Mouse (Mus musculus): Measurements from ENCODE around the gene Caprin1.

Gene Caprin1

DNA sequence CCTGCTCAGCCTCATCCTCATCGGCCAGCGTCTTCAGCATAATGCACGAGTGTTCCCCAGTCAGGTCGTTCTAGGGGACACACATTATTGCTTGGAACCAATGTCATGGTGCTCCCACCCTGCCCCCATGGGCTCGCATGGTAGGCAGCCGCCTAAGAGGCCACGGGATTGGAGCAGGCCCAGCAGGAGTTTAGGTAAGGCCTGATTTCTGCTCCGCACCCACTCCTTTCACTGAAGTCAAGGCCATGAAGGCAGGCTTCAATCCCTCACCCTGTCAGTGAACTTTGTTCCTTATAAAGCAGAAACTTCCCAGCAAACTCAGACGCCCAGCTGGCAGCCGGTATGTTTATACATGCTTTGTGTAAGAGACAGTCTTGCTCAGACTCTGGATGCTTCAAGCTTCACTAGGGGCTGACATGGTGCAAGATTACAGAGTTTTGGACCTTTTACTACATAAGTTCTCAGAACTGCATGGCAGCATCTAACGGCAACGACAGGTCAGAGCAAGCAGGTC, 69.4 kb downstream of the Caprin1 start:
- DNase-seq: no peak

DNA sequence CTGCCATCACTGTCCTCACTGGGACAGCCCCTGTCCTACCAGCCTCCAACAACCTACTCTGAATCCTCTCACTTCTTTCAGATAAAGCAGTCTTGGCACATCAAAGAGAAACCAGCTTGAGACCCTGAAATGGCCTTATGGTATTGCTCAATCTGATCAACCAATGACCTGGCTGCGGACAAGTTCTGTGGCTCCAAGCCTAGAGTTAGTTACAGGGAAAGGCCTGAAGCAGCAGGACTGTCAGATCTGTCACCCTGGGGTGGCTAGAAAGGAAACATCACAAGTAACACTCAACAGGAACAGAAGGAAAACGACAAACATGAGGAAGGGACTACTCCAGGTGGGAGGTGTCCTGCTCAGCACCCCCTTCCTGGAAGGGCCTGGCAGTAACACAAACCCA, 72.9 kb downstream of the Caprin1 start:
- DNase-seq: no peak

DNA sequence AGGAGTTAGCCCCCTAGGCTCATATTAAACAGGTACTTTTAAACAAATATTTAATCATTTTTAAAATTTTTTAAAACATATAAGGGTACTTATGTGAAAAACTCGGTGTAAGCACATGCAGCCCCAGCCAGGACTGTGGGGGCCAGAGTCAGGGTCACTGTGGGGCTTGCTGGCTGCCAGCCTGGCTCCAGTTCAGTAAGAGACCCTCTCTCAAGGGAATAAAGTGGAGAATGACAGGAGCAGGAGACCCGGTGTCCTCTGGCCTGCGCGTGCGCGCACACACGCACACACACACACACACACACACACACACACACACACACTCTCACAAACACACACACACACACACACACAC, 78.2 kb downstream of the Caprin1 start:
- DNase-seq: no peak

DNA sequence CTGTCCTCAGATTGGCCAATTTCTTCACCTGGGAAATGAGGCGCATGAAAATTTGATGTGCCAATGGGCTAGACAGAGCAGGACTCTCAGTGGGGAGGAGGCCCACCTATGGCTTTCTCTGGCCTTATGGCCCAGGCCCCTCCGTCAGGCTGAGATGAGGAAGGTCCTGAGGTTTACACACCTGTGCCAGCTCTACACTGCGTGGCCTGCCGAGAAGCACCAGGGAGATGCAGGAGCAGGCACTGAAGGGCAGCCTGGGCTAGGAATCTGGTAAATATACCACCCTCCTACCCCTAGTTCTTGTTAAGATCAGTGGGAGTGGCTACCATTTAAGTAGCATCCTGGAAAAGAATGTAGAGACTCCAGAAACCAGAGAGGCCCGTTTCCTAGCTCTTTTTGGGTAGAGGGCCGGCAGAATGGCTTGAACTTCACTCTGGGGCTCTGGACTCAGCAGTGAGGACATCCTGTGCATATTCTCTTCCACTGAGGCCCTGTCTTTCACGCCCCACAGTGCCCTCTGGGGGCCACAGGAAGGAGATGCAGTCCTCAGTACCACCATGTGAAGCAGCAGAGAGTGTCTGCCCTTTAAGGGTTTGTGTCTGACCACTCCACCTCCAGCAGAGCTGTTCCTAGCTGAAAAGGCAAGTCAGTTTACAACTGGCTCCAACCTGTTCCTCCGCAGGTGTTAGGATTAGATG, 78.7 kb downstream of the Caprin1 start:
- peak; percentile 76 to 86 for DNase-seq

DNA sequence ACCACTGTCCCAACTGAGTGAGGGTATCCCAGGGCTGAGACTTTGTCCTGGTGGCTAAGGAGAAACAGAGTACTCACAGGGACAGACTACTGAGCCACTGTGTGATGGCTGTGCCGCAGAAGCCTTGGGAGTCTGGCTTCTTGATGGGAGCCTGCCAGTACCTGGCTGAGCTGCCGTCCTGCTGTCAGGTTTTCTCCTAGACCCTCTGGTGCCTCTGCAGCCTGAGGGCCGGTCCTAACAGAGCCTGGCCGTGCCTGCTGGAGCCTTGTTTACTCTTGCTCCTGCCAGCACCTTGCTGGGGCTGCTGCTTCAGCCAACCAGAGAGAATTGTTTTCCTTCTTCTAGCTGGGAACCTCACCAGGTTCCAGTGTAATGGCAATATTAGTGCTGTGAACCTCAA, 83.0 kb downstream of the Caprin1 start:
- DNase-seq: no peak

DNA sequence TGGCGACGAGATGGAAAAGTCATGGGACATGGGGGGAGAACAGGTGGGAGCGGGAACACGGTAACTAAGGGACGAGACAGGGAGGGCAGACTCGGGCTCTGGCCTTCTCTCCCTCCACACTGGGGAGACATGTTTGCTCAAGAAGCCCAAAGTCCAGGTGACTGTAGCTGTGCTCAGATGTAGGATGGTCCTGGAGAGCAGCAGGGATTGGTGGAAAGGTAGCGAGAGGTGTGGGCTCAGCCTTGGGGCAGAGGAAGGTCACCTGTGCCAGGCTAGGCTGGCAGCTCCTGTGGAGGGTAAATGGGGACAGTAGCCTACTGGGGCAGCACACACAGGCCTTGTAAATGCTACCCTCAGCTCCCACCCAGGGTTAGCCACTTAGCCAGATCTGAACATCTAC, 83.6 kb downstream of the Caprin1 start:
- peak; percentile 58 to 69 for DNase-seq

Data from kidney, postnatal 36 days (tissue).